Mouse (Mus musculus) neural tube, embryonic 13.5 days (tissue): ENCODE results near the gene Cfap221. TPM values are rescaled to one million over a fixed set of nuclear protein-coding genes. Genes with fewer than 3 reads are reported as not detected.

Source experiments
- ATAC-seq: fragments of 200-750 bp; cut with Nextera tagmentation; 2 replicates; pipeline ENCODE4 v1.8.0; 2017; ENCODE audit warnings: low read depth, mild to moderate bottlenecking, moderate TSS enrichment, moderate library complexity
- H3K27ac ChIP-seq: fragments of 300-500 bp; sonication (generic); replicated peaks from 2 replicates; pipeline ENCODE4 v1.5.1; 2015; ENCODE audit warnings: moderate library complexity, mild to moderate bottlenecking, inconsistent platforms
- H3K27me3 ChIP-seq: fragments of 300-500 bp; sonication (generic); 2 replicates; pipeline ENCODE4 v1.6.1; 2015; ENCODE audit warnings: mild to moderate bottlenecking, inconsistent platforms
- H3K36me3 ChIP-seq: fragments of 300-500 bp; sonication (generic); 2 replicates; pipeline ENCODE4 v1.6.1; 2015; ENCODE audit warnings: mild to moderate bottlenecking, inconsistent platforms
- H3K4me1 ChIP-seq: fragments of 300-500 bp; sonication (generic); replicated peaks from 2 replicates; pipeline ENCODE4 v1.6.1; 2015; ENCODE audit warnings: inconsistent platforms
- H3K4me2 ChIP-seq: fragments of 300-500 bp; sonication (generic); 2 replicates; pipeline ENCODE4 v1.6.1; 2015; ENCODE audit warnings: inconsistent platforms, mild to moderate bottlenecking, moderate library complexity
- H3K4me3 ChIP-seq: fragments of 300-500 bp; sonication (generic); 2 replicates; pipeline ENCODE4 v1.5.1; 2015; ENCODE audit warnings: mild to moderate bottlenecking, inconsistent platforms
- H3K9ac ChIP-seq: fragments of 300-500 bp; sonication (generic); 2 replicates; pipeline ENCODE4 v1.6.1; 2015; ENCODE audit warnings: moderate library complexity, mild to moderate bottlenecking, inconsistent platforms
- H3K9me3 ChIP-seq: fragments of 300-500 bp; sonication (generic); 2 replicates; pipeline ENCODE4 v1.6.1; 2016; ENCODE audit warnings: inconsistent platforms
- WGBS: fragments of 180-500 bp; shearing (Covaris S2); methylation state at CpG from one replicate; pipeline ENCODE4 v1.1.7; 2015; 5-methylcytosine and 5-hydroxymethylcytosine counted together
- polyA plus RNA-seq: library from polyadenylated mRNA; unstranded; fragments of >200 nt; fragmentation: Nextera tagmentation; extraction: Ambion mirVana; gene quantifications from 2 replicates; pipeline ENCODE4 v1.2.1, GENCODE M21; 2015

Gene Cfap221
- polyA plus RNA-seq, 1 experiment from 2014 or later: 0.32 TPM

- WGBS: 57% methylated on average over 4 of the region's 4 CpGs
- H3K4me2 ChIP-seq: no peak overlapping the region
- ATAC-seq: no peak
- H3K4me3 ChIP-seq: no peak overlapping the region
- no peak overlapping the region for H3K9ac ChIP-seq
- no peaks in the 10 kb centered on the region for H3K27me3 ChIP-seq
- no peaks in the 10 kb centered on the region for H3K36me3 ChIP-seq
- no peaks in the 10 kb centered on the region for H3K4me1 ChIP-seq
- no peaks in the 10 kb centered on the region for H3K9me3 ChIP-seq
- H3K27ac ChIP-seq: no peak overlapping the region
Measured at GRCm38 (mm10) chr1:119919299-119919698, 77.7 kb downstream of the Cfap221 start.

DNA sequence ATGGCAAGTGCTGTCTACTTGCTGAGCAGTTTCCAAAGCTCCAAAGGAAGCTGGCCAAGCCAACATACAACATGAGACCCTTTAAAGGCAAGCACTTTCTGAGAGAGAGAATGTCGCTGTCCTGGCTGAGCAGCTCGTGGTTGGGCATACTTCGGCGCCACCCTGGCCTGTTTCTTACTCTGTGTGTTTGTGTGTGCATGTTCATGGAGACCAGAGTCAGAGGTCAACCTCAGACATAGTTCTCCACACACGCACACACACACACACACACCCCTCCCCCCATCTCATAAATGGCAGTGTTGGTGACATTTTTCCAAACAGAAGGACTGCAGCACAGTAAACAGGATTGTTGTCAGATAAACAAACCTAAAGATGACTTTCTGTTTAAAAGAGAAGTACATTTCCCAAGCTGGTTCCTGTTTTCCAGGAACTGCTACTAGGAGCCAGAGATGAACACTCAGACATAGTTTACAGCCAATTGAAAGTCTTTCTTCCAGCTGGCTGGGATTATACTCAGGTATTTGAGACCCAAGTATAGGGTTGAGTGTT lies 80.1 kb downstream of the Cfap221 start:
- Histone ChIP-seq H3K27me3 (no peaks in the 10 kb centered on the region), H3K4me1 (peaks cover 9% of the 10 kb centered on the region), H3K36me3 (no peaks in the 10 kb centered on the region), H3K27ac (no peak overlapping the region), H3K9me3 (no peaks in the 10 kb centered on the region), H3K4me2 (no peak overlapping the region), H3K9ac (no peak overlapping the region), H3K4me3 (no peak overlapping the region)
- WGBS: 94% methylated on average over 5 of the region's 5 CpGs
- ATAC-seq: no peak

DNA sequence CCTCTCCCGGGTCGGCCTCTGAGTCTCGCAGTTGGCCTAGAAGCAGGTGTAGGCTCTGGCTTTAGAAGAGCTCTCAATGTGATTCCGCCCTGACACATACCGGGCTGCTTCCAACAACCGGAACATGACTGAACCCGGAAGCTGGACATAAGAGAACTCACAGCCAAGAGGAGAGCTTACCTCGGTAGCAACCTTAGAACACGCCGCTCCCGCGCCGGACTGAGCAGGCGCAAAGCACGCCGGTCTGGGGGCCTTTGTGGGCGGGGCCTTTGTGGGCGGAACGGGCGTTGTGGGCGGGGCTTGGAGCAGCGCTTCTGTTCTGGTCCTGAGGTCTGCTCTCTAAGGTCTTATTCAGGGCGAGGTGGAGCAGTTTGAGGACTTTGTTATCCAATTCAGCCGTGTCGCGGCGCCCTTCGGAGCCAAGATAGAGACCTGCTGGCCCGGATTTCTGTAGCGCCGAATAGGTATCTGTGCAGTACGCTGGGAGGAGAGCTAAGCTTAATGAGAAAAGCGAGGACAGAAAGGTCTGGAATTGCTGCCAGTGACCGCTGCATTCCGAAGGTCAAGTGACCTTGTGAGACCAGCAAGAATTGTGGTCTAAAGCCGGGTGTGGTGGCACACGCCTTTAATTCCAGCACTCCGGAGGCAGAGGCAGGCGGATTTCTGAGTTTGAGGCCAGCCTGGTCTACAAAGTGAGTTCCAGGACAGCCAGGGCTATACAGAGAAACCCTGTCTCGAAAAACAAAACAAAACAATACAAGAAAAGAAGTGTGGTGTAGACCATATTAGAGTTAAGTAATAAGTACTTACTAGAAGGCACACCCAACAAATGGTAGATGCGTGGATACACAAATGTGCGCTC lies 83.8 kb downstream of the Cfap221 start, which contains the start of gene Tmem177:
Gene Tmem177 (minus strand): TSS at position 256 of the 862 bp plus-strand sequence.
- 11% methylated on average over 42 of the region's 42 CpGs for WGBS
- peak within 1 kb of the TSS; percentile 62 for H3K27ac ChIP-seq

GRCm38 (mm10) chr1:119907206-119907748 lies 89.8 kb downstream of the Cfap221 start:
- Histone ChIP-seq H3K36me3 (peaks cover 27% of the 10 kb centered on the region), H3K4me1 (peaks cover 19% of the 10 kb centered on the region), H3K4me3 (no peak overlapping the region), H3K27ac (no peak overlapping the region), H3K9me3 (no peaks in the 10 kb centered on the region), H3K4me2 (no peak overlapping the region), H3K27me3 (no peaks in the 10 kb centered on the region), H3K9ac (no peak overlapping the region)
- ATAC-seq: no peak
- 63% methylated on average over 2 of the region's 2 CpGs for WGBS

More for the DNA sequence above, 83.8 kb downstream of the Cfap221 start, which contains the start of gene Tmem177:
- H3K27me3 ChIP-seq: no peaks in the 10 kb centered on the region
- H3K4me2 ChIP-seq: peak within 1 kb of the TSS; percentile 65
- H3K4me3 ChIP-seq: peak within 1 kb of the TSS; percentile 56
- ATAC-seq: peak; percentile 97
- H3K36me3 ChIP-seq: peaks cover 27% of the 10 kb centered on the region
- peak within 1 kb of the TSS; percentile 73 for H3K9ac ChIP-seq
- H3K9me3 ChIP-seq: no peaks in the 10 kb centered on the region
- H3K4me1 ChIP-seq: peaks cover 10% of the 10 kb centered on the region

GRCm38 (mm10) chr1:119903231-119903620 lies 93.8 kb downstream of the Cfap221 start:
- WGBS: 35% methylated on average over 6 of the region's 6 CpGs
- Histone ChIP-seq H3K36me3 (0 out of 2 replicates have a peak, but pooled peaks cover under 1% of the 10 kb centered on the region), H3K9me3 (no peaks in the 10 kb centered on the region), H3K27ac (peak overlapping the region; percentile 73), H3K4me3 (no peak overlapping the region), H3K4me2 (no peak overlapping the region), H3K27me3 (no peaks in the 10 kb centered on the region), H3K4me1 (peaks cover 37% of the 10 kb centered on the region), H3K9ac (no peak overlapping the region)
- ATAC-seq: no peak

DNA sequence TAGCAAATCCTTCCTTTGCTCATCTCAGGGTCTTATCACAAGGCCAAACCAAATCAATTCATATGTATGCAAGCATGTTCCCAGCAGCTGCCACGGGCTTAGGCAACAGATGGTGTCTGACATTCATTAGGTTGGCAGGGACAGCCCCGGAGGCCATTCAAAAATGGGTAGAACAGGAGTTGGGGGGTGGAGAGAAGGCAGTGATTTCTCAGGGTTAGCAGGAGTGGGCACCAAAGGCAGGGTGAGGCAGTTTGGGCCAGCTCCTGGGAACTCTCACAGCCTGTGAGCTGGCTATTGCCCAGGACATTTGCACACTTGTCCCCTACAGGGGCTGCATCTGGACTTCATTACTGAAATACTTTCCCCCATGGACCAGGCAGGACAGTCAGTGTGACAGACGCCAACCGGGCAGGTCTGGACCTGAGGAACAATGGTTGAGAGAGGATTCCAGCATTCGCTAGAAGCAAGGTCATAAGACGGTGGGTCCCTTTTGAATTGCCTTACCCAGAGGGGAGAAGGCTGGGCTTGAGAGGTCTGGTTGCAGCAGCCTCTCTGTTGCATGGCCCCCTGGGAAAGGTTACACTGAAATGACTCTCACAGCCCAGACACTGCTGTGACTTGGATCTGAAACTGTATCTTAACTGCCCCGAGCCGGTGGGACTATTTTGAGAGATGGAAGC lies 94.3 kb downstream of the Cfap221 start:
- WGBS: 22% methylated on average over 8 of the region's 8 CpGs
- Histone ChIP-seq H3K27me3 (no peaks in the 10 kb centered on the region), H3K4me3 (no peak overlapping the region), H3K9me3 (no peaks in the 10 kb centered on the region), H3K36me3 (no peaks in the 10 kb centered on the region), H3K4me2 (no peak overlapping the region), H3K9ac (no peak overlapping the region), H3K4me1 (peaks cover 37% of the 10 kb centered on the region), H3K27ac (peak overlapping the region; percentile 73)
- ATAC-seq: peak; percentile 73

GRCm38 (mm10) chr1:119899195-119900123 lies 97.6 kb downstream of the Cfap221 start:
- Histone ChIP-seq H3K4me3 (no peak overlapping the region), H3K27me3 (no peaks in the 10 kb centered on the region), H3K27ac (0 out of 2 replicates have a peak overlapping the region, but pooled peaks have one; percentile 42), H3K4me1 (peaks cover 43% of the 10 kb centered on the region), H3K36me3 (no peaks in the 10 kb centered on the region), H3K9ac (no peak overlapping the region), H3K9me3 (no peaks in the 10 kb centered on the region), H3K4me2 (no peak overlapping the region)
- WGBS: 69% methylated on average over 11 of the region's 11 CpGs
- ATAC-seq: peak; percentile 79

DNA sequence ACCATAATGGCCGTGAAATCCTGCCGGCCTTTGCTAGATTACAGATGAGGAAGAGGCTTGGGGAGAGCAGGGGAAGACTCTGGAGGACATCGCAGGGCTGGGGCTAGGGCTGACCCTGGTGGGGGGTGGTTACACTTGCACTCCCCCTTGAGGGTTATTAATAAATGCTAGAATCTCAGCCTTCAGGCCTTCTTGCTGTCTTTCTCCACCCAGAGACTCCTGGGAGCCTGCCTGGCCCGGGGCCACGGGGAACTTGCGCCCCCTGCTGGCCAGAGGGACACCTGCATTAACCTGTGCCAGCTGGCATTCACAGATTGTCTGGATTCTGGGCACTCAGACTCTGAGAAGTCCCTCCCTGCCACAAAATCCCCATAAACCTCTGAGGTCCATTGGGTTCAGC lies 102.1 kb downstream of the Cfap221 start:
- 26% methylated on average over 6 of the region's 6 CpGs for WGBS
- Histone ChIP-seq H3K4me1 (peaks cover 17% of the 10 kb centered on the region), H3K9ac (no peak overlapping the region), H3K9me3 (no peaks in the 10 kb centered on the region), H3K27me3 (no peaks in the 10 kb centered on the region), H3K4me3 (no peak overlapping the region), H3K27ac (no peak overlapping the region), H3K36me3 (no peaks in the 10 kb centered on the region), H3K4me2 (no peak overlapping the region)
- ATAC-seq: 0 out of 2 replicates have a peak, but pooled peaks have one; percentile 13

- no peaks in the 10 kb centered on the region for H3K36me3 ChIP-seq
- H3K9me3 ChIP-seq: no peaks in the 10 kb centered on the region
- ATAC-seq: no peak
- H3K9ac ChIP-seq: no peak overlapping the region
- 87% methylated on average over 3 of the region's 3 CpGs for WGBS
- no peaks in the 10 kb centered on the region for H3K27me3 ChIP-seq
- H3K4me3 ChIP-seq: no peak overlapping the region
- H3K4me2 ChIP-seq: no peak overlapping the region
- no peak overlapping the region for H3K27ac ChIP-seq
- 0 out of 2 replicates have a peak, but pooled peaks cover 7% of the 10 kb centered on the region for H3K4me1 ChIP-seq
Measured at GRCm38 (mm10) chr1:119893600-119893999, 103.4 kb downstream of the Cfap221 start.

DNA sequence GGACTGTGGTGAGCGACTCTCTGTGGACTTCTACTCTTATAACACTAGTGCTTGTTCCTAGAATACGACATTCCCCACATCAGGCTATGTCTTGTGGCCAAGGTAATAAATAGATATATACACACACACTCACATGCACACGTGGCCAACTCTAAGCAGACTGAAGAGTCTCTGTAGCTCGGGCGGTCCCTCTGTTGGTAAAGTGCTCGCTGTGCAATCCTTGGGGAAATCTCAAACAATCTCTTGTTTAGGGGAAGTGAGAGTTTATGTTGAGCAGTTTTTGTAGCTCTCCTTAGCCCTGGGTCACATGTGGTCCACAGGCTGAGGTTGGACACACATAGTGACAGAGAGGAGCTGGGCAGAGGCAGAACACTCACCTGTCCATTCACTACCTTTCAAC lies 104.1 kb downstream of the Cfap221 start:
- no peak overlapping the region for H3K4me2 ChIP-seq
- ATAC-seq: no peak
- H3K9ac ChIP-seq: no peak overlapping the region
- H3K4me1 ChIP-seq: 0 out of 2 replicates have a peak, but pooled peaks cover 7% of the 10 kb centered on the region
- no peak overlapping the region for H3K27ac ChIP-seq
- WGBS: 73% methylated on average over 6 of the region's 6 CpGs
- H3K27me3 ChIP-seq: no peaks in the 10 kb centered on the region
- no peaks in the 10 kb centered on the region for H3K9me3 ChIP-seq
- H3K36me3 ChIP-seq: no peaks in the 10 kb centered on the region
- H3K4me3 ChIP-seq: no peak overlapping the region

- 70% methylated on average over 4 of the region's 4 CpGs for WGBS
- no peaks in the 10 kb centered on the region for H3K9me3 ChIP-seq
- H3K9ac ChIP-seq: no peak overlapping the region
- no peaks in the 10 kb centered on the region for H3K27me3 ChIP-seq
- no peak overlapping the region for H3K27ac ChIP-seq
- H3K4me1 ChIP-seq: 0 out of 2 replicates have a peak, but pooled peaks cover 7% of the 10 kb centered on the region
- no peaks in the 10 kb centered on the region for H3K36me3 ChIP-seq
- H3K4me2 ChIP-seq: no peak overlapping the region
- no peak overlapping the region for H3K4me3 ChIP-seq
- ATAC-seq: no peak
Measured at GRCm38 (mm10) chr1:119891865-119892264, 105.2 kb downstream of the Cfap221 start.
